ENCODE assay signal across 10 mouse cellular contexts in the genomic region with DNA sequence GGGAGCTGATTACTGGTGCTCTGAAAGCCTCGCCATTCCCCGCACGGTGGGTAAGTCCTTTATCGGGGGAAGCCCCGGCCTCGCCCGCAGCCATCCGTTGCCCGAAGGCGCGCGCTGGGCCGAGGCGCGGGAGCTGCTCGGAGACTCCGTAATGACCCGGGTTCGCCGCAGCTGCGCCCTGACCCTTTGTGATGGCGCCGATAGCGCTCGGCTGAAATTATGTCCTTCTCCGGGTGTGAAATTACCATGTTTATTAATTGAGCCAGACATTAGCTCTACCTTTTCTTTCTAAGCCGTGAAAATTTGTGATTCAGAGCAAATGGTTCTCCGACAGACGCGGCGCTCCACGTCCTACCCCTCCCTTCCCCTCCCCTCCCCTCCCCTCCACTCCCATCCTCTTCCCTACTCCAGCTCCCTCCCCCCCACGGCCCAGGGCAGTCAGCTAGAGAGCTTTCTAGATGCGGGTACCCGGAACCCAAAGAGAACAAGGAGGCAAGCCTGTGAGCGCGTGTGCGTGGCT. TPM values are rescaled to one million over a fixed set of nuclear protein-coding genes. Genes with fewer than 3 reads are reported as not detected.
DNase-seq lines count a peak whose midpoint lies in the region; ATAC-seq and TF ChIP-seq lines count a peak whose summit lies in the region.
"Had no signal": no experiment of that assay in that cellular context is flagged by ENCODE, and none has a peak within 500 bp of the region (broad histone marks: within the 10 kb centered on the region; RNA-seq: fewer than 3 reads in every experiment).

No protein-coding gene starts in this region.

- no peak overlapping the region for H3K27ac ChIP-seq in heart, embryonic 15.5 days
- peak overlapping the region; percentile 65 for H3K27ac ChIP-seq in embryonic facial prominence, embryonic 10.5 days (replicated peaks)
- no peak overlapping the region for H3K27ac ChIP-seq in intestine, embryonic 14.5 days (ENCODE audit: low read depth)
- H3K27ac ChIP-seq in neural tube, embryonic 13.5 days (replicated peaks): peak overlapping the region; percentile 78
- H3K27ac ChIP-seq in layer of hippocampus, adult 2 months: no peak overlapping the region
- H3K27ac ChIP-seq: liver, embryonic 14.5 days had no signal

- under 1% methylated on average over 38 of the region's 38 CpGs for WGBS in heart, embryonic 15.5 days
- whole genome bisulfite sequencing in embryonic facial prominence, embryonic 10.5 days: under 1% methylated on average over 38 of the region's 38 CpGs
- 1% methylated on average over 38 of the region's 38 CpGs for WGBS in intestine, embryonic 14.5 days
- WGBS in neural tube, embryonic 13.5 days: under 1% methylated on average over 38 of the region's 38 CpGs

- peaks cover 95% of the 10 kb centered on the region for H3K27me3 ChIP-seq in heart, embryonic 15.5 days
- H3K27me3 ChIP-seq in embryonic facial prominence, embryonic 10.5 days (replicated peaks; ENCODE audit: low read depth, poor library complexity, severe bottlenecking): peaks cover 96% of the 10 kb centered on the region
- H3K27me3 ChIP-seq in intestine, embryonic 14.5 days (replicated peaks; ENCODE audit: control insufficient read depth, insufficient read depth, low read length): peaks cover 95% of the 10 kb centered on the region
- peaks cover 92% of the 10 kb centered on the region for H3K27me3 ChIP-seq in neural tube, embryonic 13.5 days

- no peak for ATAC-seq in heart, embryonic 15.5 days (replicated peaks; ENCODE audit: insufficient number of reproducible peaks, insufficient read depth, low FRiP score, low read depth)
- ATAC-seq in intestine, embryonic 14.5 days (replicated peaks; ENCODE audit: low FRiP score, low TSS enrichment, low read depth): no peak
- peak; percentile 79 for ATAC-seq in neural tube, embryonic 13.5 days (ENCODE audit: low read depth)

- no peaks in the 10 kb centered on the region for H3K9me3 ChIP-seq in heart, embryonic 15.5 days (replicated peaks)
- H3K9me3 ChIP-seq in embryonic facial prominence, embryonic 10.5 days: no peaks in the 10 kb centered on the region
- no peaks in the 10 kb centered on the region for H3K9me3 ChIP-seq in intestine, embryonic 14.5 days (ENCODE audit: control insufficient read depth, low read length)
- H3K9me3 ChIP-seq in neural tube, embryonic 13.5 days: no peaks in the 10 kb centered on the region

- peak overlapping the region; percentile 25 for H3K4me3 ChIP-seq in heart, embryonic 15.5 days
- peak overlapping the region; percentile 51 for H3K4me3 ChIP-seq in embryonic facial prominence, embryonic 10.5 days
- peak overlapping the region; percentile 16 for H3K4me3 ChIP-seq in intestine, embryonic 14.5 days (ENCODE audit: low read depth, low read length)
- peak overlapping the region; percentile 34 for H3K4me3 ChIP-seq in neural tube, embryonic 13.5 days
- H3K4me3 ChIP-seq in layer of hippocampus, adult 2 months: no peak overlapping the region

- peak overlapping the region; percentile 38; the same call in 1 of the 2 replicates for H3K4me2 ChIP-seq in heart, embryonic 15.5 days
- H3K4me2 ChIP-seq in intestine, embryonic 14.5 days (ENCODE audit: low read length): peak overlapping the region; percentile 33
- peak overlapping the region; percentile 57 for H3K4me2 ChIP-seq in neural tube, embryonic 13.5 days

- TF ChIP-seq CTCF in layer of hippocampus, adult 2 months (conservative IDR thresholded peaks at IDR 0.05): no peak

- no peaks in the 10 kb centered on the region for H3K36me3 ChIP-seq in heart, embryonic 15.5 days
- no peaks in the 10 kb centered on the region for H3K36me3 ChIP-seq in embryonic facial prominence, embryonic 10.5 days (replicated peaks)
- no peaks in the 10 kb centered on the region for H3K36me3 ChIP-seq in intestine, embryonic 14.5 days (ENCODE audit: control insufficient read depth, insufficient read depth, low read length)
- H3K36me3 ChIP-seq in neural tube, embryonic 13.5 days: no peaks in the 10 kb centered on the region

- no peak overlapping the region for H3K9ac ChIP-seq in heart, embryonic 15.5 days
- no peak overlapping the region for H3K9ac ChIP-seq in intestine, embryonic 14.5 days (ENCODE audit: low read length)
- H3K9ac ChIP-seq in neural tube, embryonic 13.5 days: peak overlapping the region; percentile 64
- H3K9ac ChIP-seq: liver, embryonic 14.5 days had no signal

- intact Hi-C loops in left cerebral cortex, postnatal 14 days (cut with DNase I): loop anchor here (10.0 kb wide), 1 partner anchor 879 kb away; no protein-coding TSS in a partner anchor

- no peak for DNase-seq in heart, adult 18-20 months
- peak; percentile 77 for DNase-seq in embryonic facial prominence, embryonic 10.5 days (ENCODE audit: low spot score)
- no peak for DNase-seq in intestine, embryonic 14.5 days (ENCODE audit: low spot score)
- DNase-seq in layer of hippocampus, adult 2 months (ENCODE audit: low spot score in 2 of 2): no peak
- no peak for DNase-seq in T-cell, adult 2 months (ENCODE audit: low spot score)
- DNase-seq in left cerebral cortex, postnatal 14 days (ENCODE audit: low spot score in 2 of 2): no peak
- DNase-seq: gastrocnemius, postnatal 10 days had no signal

- H3K4me1 ChIP-seq in heart, embryonic 15.5 days (replicated peaks): peaks cover 19% of the 10 kb centered on the region
- H3K4me1 ChIP-seq in embryonic facial prominence, embryonic 10.5 days: peaks cover 64% of the 10 kb centered on the region
- 0 out of 2 replicates have a peak, but pooled peaks cover 4% of the 10 kb centered on the region for H3K4me1 ChIP-seq in intestine, embryonic 14.5 days (replicated peaks; ENCODE audit: control insufficient read depth, insufficient read depth, low read length)
- peaks cover 45% of the 10 kb centered on the region for H3K4me1 ChIP-seq in neural tube, embryonic 13.5 days (replicated peaks)

RNA-seq across cellular contexts. Expression of a gene that starts 34.1 kb away (rescaled TPM):
- polyA plus RNA-seq in heart, embryonic 15.5 days (2015; fragmentation: Nextera tagmentation; extraction: Ambion mirVana): 0.08 and 0.30 TPM in 2 replicates
- total RNA-seq in heart, adult 18-20 months (2021): under 1 TPM; 0.07 to 0.13 TPM
- polyA plus RNA-seq in embryonic facial prominence, embryonic 10.5 days (2016; fragmentation: Nextera tagmentation; extraction: Ambion mirVana): 8.3 and 8.5 TPM in 2 replicates
- polyA plus RNA-seq in intestine, embryonic 14.5 days (2014; fragmentation: Nextera tagmentation; extraction: Ambion mirVana): 0.31 and 0.32 TPM in 2 replicates
- 11.6 and 13.7 TPM in 2 replicates for polyA plus RNA-seq in neural tube, embryonic 13.5 days (2015; fragmentation: Nextera tagmentation; extraction: Ambion mirVana)
- under 1 TPM; 0.23 to 0.47 TPM for total RNA-seq in layer of hippocampus, adult 2 months (2021)
- under 1 TPM; 0.44 TPM for total RNA-seq in left cerebral cortex, postnatal 14 days (2021)

Comparison
In these comparisons a context has a peak if more than half of its experiments do, and no peak if none do; other contexts are left out.
1. H3K27ac ChIP-seq: peak in embryonic facial prominence, embryonic 10.5 days (single experiment) and neural tube, embryonic 13.5 days (single experiment); none in heart, embryonic 15.5 days (single experiment), intestine, embryonic 14.5 days (single experiment) and layer of hippocampus, adult 2 months (single experiment).
2. Peak in every context shown above with its lines, with median percentiles within 50 percentile points of each other: H3K4me2 ChIP-seq.